Mouse (Mus musculus) mesoderm, embryonic 11.5 days (tissue): ENCODE results near the gene Cdkl2.

ENCODE experiments used
- DNase-seq: peaks from one replicate; pipeline ENCODE4 v3.0.0-alpha.2; 2012; ENCODE audit warnings: low read depth, low spot score

The Cdkl2 gene

GRCm38 (mm10) chr5:91993061-91993460 lies 50.6 kb downstream of the Cdkl2 start:
- DNase-seq = no peak

GRCm38 (mm10) chr5:91991191-91991937 lies 52.3 kb downstream of the Cdkl2 start:
- no peak for DNase-seq

- no peak for DNase-seq
Measured at GRCm38 (mm10) chr5:91989261-91989660, 54.4 kb downstream of the Cdkl2 start.

- no peak for DNase-seq
Measured at GRCm38 (mm10) chr5:91987799-91988198, 55.9 kb downstream of the Cdkl2 start.

- DNase-seq = no peak
Measured at GRCm38 (mm10) chr5:91987236-91987635, 56.4 kb downstream of the Cdkl2 start, which contains the start of gene Odaph. Gene Odaph (plus strand): TSS chr5:91987475.

- no peak for DNase-seq
Measured at GRCm38 (mm10) chr5:91985721-91986120, 58.0 kb downstream of the Cdkl2 start.

GRCm38 (mm10) chr5:91983490-91983889 lies 60.2 kb downstream of the Cdkl2 start:
- no peak for DNase-seq

- DNase-seq = no peak
Measured at GRCm38 (mm10) chr5:91981176-91981840, 62.4 kb downstream of the Cdkl2 start.

- DNase-seq = no peak
Measured at GRCm38 (mm10) chr5:91977397-91977770, 66.3 kb downstream of the Cdkl2 start.

GRCm38 (mm10) chr5:91976566-91977396 lies 66.9 kb downstream of the Cdkl2 start:
- no peak for DNase-seq

- no peak for DNase-seq
Measured at GRCm38 (mm10) chr5:91975758-91976157, 67.9 kb downstream of the Cdkl2 start.

- no peak for DNase-seq
Measured at GRCm38 (mm10) chr5:91974002-91974401, 69.7 kb downstream of the Cdkl2 start.

GRCm38 (mm10) chr5:91972046-91972445 lies 71.6 kb downstream of the Cdkl2 start:
- no peak for DNase-seq

GRCm38 (mm10) chr5:91962639-91963440 lies 80.8 kb downstream of the Cdkl2 start, which contains the start of gene Rchy1:
Gene Rchy1 (minus strand): TSS chr5:91963068.
- peak; percentile 95 for DNase-seq

GRCm38 (mm10) chr5:91962259-91962638 lies 81.4 kb downstream of the Cdkl2 start:
- DNase-seq = no peak

- no peak for DNase-seq
Measured at GRCm38 (mm10) chr5:91961370-91961769, 82.3 kb downstream of the Cdkl2 start.

GRCm38 (mm10) chr5:91960606-91961254 lies 83.0 kb downstream of the Cdkl2 start:
- no peak for DNase-seq

GRCm38 (mm10) chr5:91959986-91960385 lies 83.7 kb downstream of the Cdkl2 start:
- DNase-seq = no peak

- DNase-seq = no peak
Measured at GRCm38 (mm10) chr5:91959096-91959495, 84.6 kb downstream of the Cdkl2 start.

- DNase-seq = no peak
Measured at GRCm38 (mm10) chr5:91956991-91957760, 86.5 kb downstream of the Cdkl2 start.
